ENCODE assay signal across 9 mouse cellular contexts in the genomic region with DNA sequence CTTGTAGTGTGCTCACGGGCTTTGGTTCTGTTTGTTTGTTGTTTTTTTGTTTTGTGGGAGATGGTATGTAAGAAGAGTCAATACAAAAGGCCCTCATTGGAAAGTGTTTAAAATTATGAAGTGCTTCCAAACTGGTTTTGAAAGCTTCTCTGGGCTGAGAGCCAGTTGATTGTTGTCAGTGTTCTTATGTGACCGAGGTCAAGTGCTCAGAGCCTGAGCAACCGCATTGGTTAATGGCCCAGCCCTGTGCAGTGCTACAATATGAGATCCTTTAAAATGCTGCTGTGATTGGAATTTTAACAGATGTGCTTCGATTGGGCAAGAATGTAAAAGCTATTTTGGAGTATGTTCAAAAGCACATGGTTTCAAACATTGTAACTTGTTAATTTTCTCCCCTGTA.
DNase-seq lines count a peak whose midpoint lies in the region; ATAC-seq lines count a peak whose summit lies in the region.
"Had no signal": no experiment of that assay in that cellular context is flagged by ENCODE, and none has a peak within 500 bp of the region (broad histone marks: within the 10 kb centered on the region; RNA-seq: fewer than 3 reads in every experiment).

No protein-coding gene starts in this region.

- no peaks in the 10 kb centered on the region for H3K27me3 ChIP-seq in kidney, embryonic 16.5 days (ENCODE audit: insufficient read depth, low read length)
- no peaks in the 10 kb centered on the region for H3K27me3 ChIP-seq in lung, embryonic 16.5 days (ENCODE audit: control insufficient read depth, insufficient read depth, low read depth, low read length)

- WGBS in kidney, embryonic 16.5 days = 44% methylated on average over 4 of the region's 4 CpGs
- 17% methylated on average over 4 of the region's 4 CpGs for WGBS in lung, embryonic 16.5 days

- no peak overlapping the region for H3K4me3 ChIP-seq in kidney, embryonic 16.5 days (ENCODE audit: low read length)
- no peak overlapping the region for H3K4me3 ChIP-seq in lung, embryonic 16.5 days (ENCODE audit: low read length)

- H3K27ac ChIP-seq in kidney, embryonic 16.5 days (ENCODE audit: low read length) = no peak overlapping the region
- H3K27ac ChIP-seq in lung, embryonic 16.5 days (ENCODE audit: low read length) = no peak overlapping the region

- no peak overlapping the region for H3K4me2 ChIP-seq in kidney, embryonic 16.5 days (replicated peaks; ENCODE audit: low read depth, low read length)
- no peak overlapping the region for H3K4me2 ChIP-seq in lung, embryonic 16.5 days (ENCODE audit: low read depth, low read length)

- H3K4me1 ChIP-seq in kidney, embryonic 16.5 days (ENCODE audit: insufficient read depth, low read length) = peaks cover 7% of the 10 kb centered on the region; the same call in 1 of the 2 replicates
- peaks cover 14% of the 10 kb centered on the region for H3K4me1 ChIP-seq in lung, embryonic 16.5 days (replicated peaks; ENCODE audit: control insufficient read depth, insufficient read depth, low read length)

- no peak overlapping the region for H3K9ac ChIP-seq in kidney, embryonic 16.5 days (replicated peaks; ENCODE audit: low read length)
- H3K9ac ChIP-seq in lung, embryonic 16.5 days (ENCODE audit: low read length) = no peak overlapping the region

- no peaks in the 10 kb centered on the region for H3K9me3 ChIP-seq in kidney, embryonic 16.5 days (ENCODE audit: low read length)
- H3K9me3 ChIP-seq in lung, embryonic 16.5 days (ENCODE audit: control insufficient read depth, low read length) = no peaks in the 10 kb centered on the region

- ATAC-seq in kidney, embryonic 16.5 days (ENCODE audit: low FRiP score, low TSS enrichment) = no peak
- peak; percentile 85 for ATAC-seq in lung, embryonic 16.5 days (ENCODE audit: low read depth)
- ATAC-seq in megakaryocyte progenitor cell, adult 5-6 weeks (replicated peaks; ENCODE audit: poor library complexity) = no peak

- H3K36me3 ChIP-seq in kidney, embryonic 16.5 days (ENCODE audit: insufficient read depth, low read length) = no peaks in the 10 kb centered on the region
- no peaks in the 10 kb centered on the region for H3K36me3 ChIP-seq in lung, embryonic 16.5 days (ENCODE audit: control insufficient read depth, insufficient read depth, low read length)

- DNase-seq in kidney, adult 9 months = peak; percentile 3
- DNase-seq in NIH3T3 (ENCODE audit: low read depth) = peak; percentile 3
- DNase-seq in adrenal gland, postnatal 10 days = peak; percentile 62
- DNase-seq in T-cell, adult 2 months (ENCODE audit: low spot score) = no peak
- DNase-seq: gastrocnemius, postnatal 14 days; thymus, postnatal 14 days had no signal
